Mouse (Mus musculus) heart, adult 2 months (tissue): ENCODE measurements around the gene Pdzrn3. TPM values are rescaled to one million over a fixed set of nuclear protein-coding genes. Genes with fewer than 3 reads are reported as not detected.

Experiments used
- DNase-seq, 2 experiments: peaks; one replicate each; pipeline ENCODE4 v3.0.0; 2021
- H3K27ac ChIP-seq: fragments of 200-600 bp; 2 replicates; pipeline ENCODE4 v1.8.1; 2022
- H3K27me3 ChIP-seq: fragments of 200-500 bp; 2 replicates; pipeline ENCODE4 v1.6.1; 2012; ENCODE audit warnings: mild to moderate bottlenecking, low read length, inconsistent platforms, mixed read lengths; ENCODE audit not compliant: control insufficient read depth, insufficient read depth
- H3K36me3 ChIP-seq: fragments of 200-500 bp; 2 replicates; pipeline ENCODE4 v1.6.1; 2012; ENCODE audit warnings: low read length, inconsistent platforms; ENCODE audit not compliant: control insufficient read depth, insufficient read depth
- H3K4me1 ChIP-seq: fragments of 200-500 bp; 2 replicates; pipeline ENCODE4 v1.6.1; 2011; ENCODE audit warnings: low read length; ENCODE audit not compliant: control insufficient read depth, insufficient read depth
- H3K4me3 ChIP-seq: fragments of 200-600 bp; 2 replicates; pipeline ENCODE4 v1.8.1; 2022
- H3K79me2 ChIP-seq: fragments of 200-500 bp; replicated peaks from 2 replicates; pipeline ENCODE4 v1.6.1; 2012; ENCODE audit warnings: mild to moderate bottlenecking, inconsistent platforms, low read length, moderate library complexity, mixed read lengths; ENCODE audit not compliant: control insufficient read depth, insufficient read depth
- H3K9ac ChIP-seq: fragments of 200-500 bp; 2 replicates; pipeline ENCODE4 v1.6.1; 2012; ENCODE audit warnings: low read depth, mild to moderate bottlenecking, control low read depth, inconsistent platforms, low read length, mixed read lengths
- CTCF ChIP-seq: fragments of 200-600 bp; IDR thresholded peaks from 2 replicates; pipeline ENCODE4 v1.8.1; 2022; ENCODE audit warnings: antibody characterized with exemption, mild to moderate bottlenecking, moderate library complexity
- EP300 ChIP-seq: fragments of 200-500 bp; IDR thresholded peaks from 2 replicates; pipeline ENCODE4 v1.6.1; 2011; ENCODE audit warnings: low read depth, low read length, control low read depth; ENCODE audit not compliant: insufficient read depth
- POLR2A ChIP-seq: fragments of 200-500 bp; IDR thresholded peaks from 2 replicates; pipeline ENCODE4 v1.6.1; 2011; ENCODE audit warnings: mild to moderate bottlenecking, low read depth, low read length, control low read depth; ENCODE audit not compliant: insufficient read depth
- WGBS: fragments of 180-500 bp; shearing (Covaris S2); methylation state at CpG from one replicate; pipeline ENCODE4 v1.1.7; 2018; 5-methylcytosine and 5-hydroxymethylcytosine counted together
- intact Hi-C: fragments of 180-260 bp; cut with DNase I; formaldehyde crosslinking; loops from one replicate; pipeline ENCODE4 v1.15.1; 2025
- polyA plus RNA-seq: library from polyadenylated mRNA; depleted of rRNA; stranded (reverse); fragments of >200 nt; gene quantifications from 2 replicates; pipeline ENCODE4 v1.2.3, GENCODE M21; 2012
- total RNA-seq, 2 experiments: library from RNA; stranded (reverse); gene quantifications; 2 replicates each; pipeline ENCODE4 v1.2.3; 2021

The Pdzrn3 gene
- total and polyA plus RNA-seq, 3 experiments = 19.3 to 32.2 (median 28.7) TPM

DNA sequence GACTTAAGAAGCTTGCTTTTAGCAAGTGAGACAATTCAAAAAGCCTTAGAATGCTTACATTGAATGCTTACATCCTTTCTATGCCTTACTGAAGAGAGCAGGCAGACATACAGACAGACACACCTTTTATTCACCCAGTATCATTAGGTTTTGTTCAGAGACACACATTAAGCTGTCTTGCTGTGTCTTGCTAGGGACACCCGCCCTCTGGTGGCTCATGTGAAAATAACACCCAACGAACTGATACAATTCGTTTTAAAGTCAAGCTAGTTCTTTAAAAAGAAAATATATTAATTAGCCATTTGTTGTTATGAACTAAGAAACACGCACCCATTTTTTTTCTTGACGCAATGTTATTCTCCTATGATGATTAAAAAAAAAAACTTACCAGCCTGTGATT lies 180.1 kb downstream of the Pdzrn3 start:
- Histone ChIP-seq H3K9ac (no peak overlapping the region), H3K79me2 (no peaks in the 10 kb centered on the region), H3K4me1 (no peaks in the 10 kb centered on the region), H3K36me3 (no peaks in the 10 kb centered on the region), H3K4me3 (no peak overlapping the region), H3K27me3 (no peaks in the 10 kb centered on the region), H3K27ac (no peak overlapping the region)
- peak; percentile 38 to 52 for DNase-seq
- WGBS = 12% methylated on average over 5 of the region's 5 CpGs
- TF ChIP-seq EP300 = no peak
- no peak for TF ChIP-seq POLR2A
- TF ChIP-seq CTCF = peak; percentile 93
- intact Hi-C loops = loop anchor here (1.0 kb wide), 1 partner anchor 315 kb away; no protein-coding TSS in a partner anchor

DNA sequence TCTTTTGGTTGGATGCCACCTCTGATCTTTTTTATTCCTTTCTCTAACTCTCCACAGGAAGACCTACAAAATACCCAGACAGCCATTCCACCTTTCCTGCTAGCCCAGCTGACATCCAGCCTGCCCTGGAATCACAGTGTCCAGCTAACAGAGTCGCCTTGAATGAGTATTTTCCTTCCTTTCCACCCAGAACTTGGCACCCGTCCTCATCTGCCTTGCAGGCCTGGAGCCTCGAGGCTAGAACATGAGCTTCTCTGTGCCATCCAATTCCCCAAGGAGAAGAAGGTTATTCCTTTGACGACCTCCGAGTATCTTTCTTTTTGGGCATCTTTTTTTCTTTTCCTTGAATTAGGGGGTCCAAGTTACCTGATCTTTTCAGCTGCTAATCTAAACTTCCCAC lies 181.8 kb downstream of the Pdzrn3 start:
- Histone ChIP-seq H3K79me2 (no peaks in the 10 kb centered on the region), H3K36me3 (no peaks in the 10 kb centered on the region), H3K27ac (no peak overlapping the region), H3K27me3 (no peaks in the 10 kb centered on the region), H3K9ac (no peak overlapping the region), H3K4me1 (no peaks in the 10 kb centered on the region), H3K4me3 (no peak overlapping the region)
- WGBS = 51% methylated on average over 5 of the region's 5 CpGs
- no peak for DNase-seq
- intact Hi-C loops = no loop called here
- no peak for TF ChIP-seq EP300
- TF ChIP-seq POLR2A = no peak
- TF ChIP-seq CTCF = no peak

DNA sequence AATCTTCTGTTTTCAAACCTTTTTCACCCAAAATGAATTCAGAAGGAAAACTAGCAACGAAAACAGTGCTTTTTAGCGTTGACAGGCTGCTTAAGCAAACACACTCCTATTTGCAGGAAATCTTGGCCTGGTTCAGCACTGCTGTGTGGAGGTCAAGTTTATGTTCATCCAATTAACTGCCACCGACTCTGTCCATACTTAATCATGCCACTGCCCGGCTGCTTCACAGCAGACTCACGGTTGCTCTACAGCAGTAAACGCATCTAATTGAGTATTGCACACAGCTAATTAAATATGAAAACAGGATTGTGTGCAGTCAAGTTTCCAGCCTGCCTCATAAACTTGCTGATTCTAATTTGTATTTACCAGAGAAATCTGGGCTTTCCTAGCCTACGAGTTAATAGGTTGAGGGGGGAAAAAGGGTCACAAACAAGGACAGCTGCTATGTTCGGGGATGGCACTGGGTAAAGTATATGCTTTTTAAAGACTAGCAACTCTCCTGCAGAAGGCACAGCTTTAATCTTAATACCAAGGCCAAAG lies 183.2 kb downstream of the Pdzrn3 start:
- intact Hi-C loops = no loop called here
- no peak for DNase-seq
- WGBS = 81% methylated on average over 8 of the region's 8 CpGs
- H3K9ac ChIP-seq = no peak overlapping the region
- no peaks in the 10 kb centered on the region for H3K79me2 ChIP-seq
- no peak overlapping the region for H3K4me3 ChIP-seq
- H3K27me3 ChIP-seq = no peaks in the 10 kb centered on the region
- TF ChIP-seq EP300 (no peak), POLR2A (no peak), CTCF (no peak)
- no peaks in the 10 kb centered on the region for H3K4me1 ChIP-seq
- no peak overlapping the region for H3K27ac ChIP-seq
- H3K36me3 ChIP-seq = no peaks in the 10 kb centered on the region

DNA sequence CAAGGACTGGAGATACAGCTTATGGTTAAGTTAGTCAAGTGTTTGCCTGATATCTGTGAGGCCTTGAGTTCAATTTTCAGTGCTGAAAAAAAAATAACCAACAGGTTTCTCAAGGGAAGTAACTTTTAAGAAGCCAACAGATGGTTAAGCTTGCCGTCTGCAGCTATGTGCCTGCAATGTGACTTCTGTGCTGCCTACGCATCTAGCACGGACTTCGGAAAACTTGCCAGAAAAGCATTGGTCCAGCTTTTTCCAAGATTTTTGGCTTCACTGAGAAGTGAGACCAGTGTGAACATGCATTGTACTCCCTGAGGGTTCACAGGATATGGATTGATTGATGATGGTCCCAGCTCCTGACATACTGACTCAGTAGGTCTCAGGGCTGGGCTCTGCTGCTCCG lies 186.1 kb downstream of the Pdzrn3 start:
- intact Hi-C loops = no loop called here
- no peaks in the 10 kb centered on the region for H3K27me3 ChIP-seq
- WGBS = 80% methylated on average over 5 of the region's 5 CpGs

DNA sequence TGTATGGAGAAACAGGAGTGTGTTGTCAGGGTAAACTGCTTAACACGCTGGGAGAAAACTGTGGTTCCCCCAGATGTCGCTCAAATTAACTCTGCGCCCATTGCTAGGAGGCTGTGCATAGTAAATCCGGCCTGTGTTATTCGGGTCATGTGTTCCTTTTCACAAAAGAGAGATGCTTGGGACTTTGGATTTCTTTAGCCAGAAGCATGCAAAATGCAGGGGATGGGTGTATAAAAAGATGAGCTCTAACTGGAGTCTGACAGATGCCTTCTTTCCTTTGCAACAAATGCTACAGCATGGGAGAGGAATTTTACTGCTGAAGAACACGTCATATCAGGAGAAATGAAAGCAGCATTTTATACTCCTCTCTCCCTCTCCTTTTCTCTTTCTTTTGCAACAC lies 190.4 kb downstream of the Pdzrn3 start:
- Histone ChIP-seq H3K79me2 (no peaks in the 10 kb centered on the region), H3K36me3 (no peaks in the 10 kb centered on the region), H3K4me3 (no peak overlapping the region), H3K4me1 (no peaks in the 10 kb centered on the region; the same call in 1 of the 2 replicates), H3K27me3 (no peaks in the 10 kb centered on the region), H3K9ac (no peak overlapping the region), H3K27ac (no peak overlapping the region)
- WGBS = 75% methylated on average over 6 of the region's 6 CpGs
- DNase-seq = no peak
- intact Hi-C loops = no loop called here
- TF ChIP-seq POLR2A (no peak), EP300 (no peak), CTCF (no peak)

More for the DNA sequence above, 186.1 kb downstream of the Pdzrn3 start:
- Histone ChIP-seq H3K4me1 (no peaks in the 10 kb centered on the region), H3K36me3 (no peaks in the 10 kb centered on the region), H3K79me2 (no peaks in the 10 kb centered on the region), H3K9ac (no peak overlapping the region), H3K4me3 (no peak overlapping the region), H3K27ac (no peak overlapping the region)
- no peak for DNase-seq
- TF ChIP-seq EP300 = no peak

DNA sequence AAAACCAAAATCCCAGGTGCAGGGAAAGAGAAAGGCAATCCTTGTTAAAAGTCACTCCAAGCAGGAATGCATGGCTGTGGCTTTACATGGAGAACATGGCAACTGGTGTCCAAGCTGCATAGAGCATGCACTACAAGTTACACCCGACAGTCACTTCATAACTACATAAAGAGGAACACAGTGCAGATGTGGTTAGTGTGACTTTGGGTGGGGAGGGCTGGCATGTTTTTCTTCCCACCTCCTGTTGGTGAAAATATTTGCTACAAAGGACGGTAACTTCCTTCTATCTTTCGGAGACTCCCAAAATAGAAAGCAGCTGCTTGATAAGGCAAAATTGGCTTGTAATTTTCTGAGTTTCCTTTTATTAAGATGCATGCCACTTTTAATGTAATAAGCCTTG lies 190.8 kb downstream of the Pdzrn3 start:
- no peak for DNase-seq
- intact Hi-C loops = no loop called here

More for the DNA sequence above, 190.8 kb downstream of the Pdzrn3 start:
- H3K36me3 ChIP-seq = no peaks in the 10 kb centered on the region
- no peaks in the 10 kb centered on the region; the same call in 1 of the 2 replicates for H3K4me1 ChIP-seq
- WGBS = 26% methylated on average over 3 of the region's 3 CpGs
- TF ChIP-seq CTCF (no peak), EP300 (no peak), POLR2A (no peak)
- no peak overlapping the region for H3K9ac ChIP-seq
- no peak overlapping the region for H3K27ac ChIP-seq
- no peaks in the 10 kb centered on the region for H3K27me3 ChIP-seq
- no peaks in the 10 kb centered on the region for H3K79me2 ChIP-seq
- H3K4me3 ChIP-seq = no peak overlapping the region
